Mouse (Mus musculus) right cerebral cortex, adult 18-20 months (tissue): ENCODE data around the gene Itga1.
A peak's percentile ranks its signal among the peaks of the same experiment; 100 is the strongest.

Experiments used
- DNase-seq: peaks from one replicate; pipeline ENCODE4 v3.0.0; 2022; ENCODE audit warnings: mixed read lengths

The Itga1 gene

DNA sequence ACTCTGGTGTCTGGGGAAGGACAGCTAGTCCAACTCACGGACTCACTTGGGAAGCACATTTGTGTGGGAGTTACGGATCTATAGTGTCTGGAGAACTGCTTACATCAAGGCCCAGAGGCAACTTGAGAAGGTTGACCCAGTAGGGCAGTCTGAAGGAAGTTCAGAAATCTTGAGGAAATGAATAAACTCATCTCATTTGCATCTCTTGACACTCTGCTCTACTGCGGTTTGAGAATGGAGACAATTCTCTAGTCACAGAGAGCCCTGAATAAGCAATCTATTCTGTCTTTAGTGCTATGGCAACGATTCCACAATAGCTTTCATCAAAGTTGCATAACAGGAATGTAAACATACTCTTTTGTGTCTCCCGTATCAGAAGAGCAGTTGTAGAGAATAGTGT, 4.8 kb downstream of the Itga1 start:
- no peak for DNase-seq

DNA sequence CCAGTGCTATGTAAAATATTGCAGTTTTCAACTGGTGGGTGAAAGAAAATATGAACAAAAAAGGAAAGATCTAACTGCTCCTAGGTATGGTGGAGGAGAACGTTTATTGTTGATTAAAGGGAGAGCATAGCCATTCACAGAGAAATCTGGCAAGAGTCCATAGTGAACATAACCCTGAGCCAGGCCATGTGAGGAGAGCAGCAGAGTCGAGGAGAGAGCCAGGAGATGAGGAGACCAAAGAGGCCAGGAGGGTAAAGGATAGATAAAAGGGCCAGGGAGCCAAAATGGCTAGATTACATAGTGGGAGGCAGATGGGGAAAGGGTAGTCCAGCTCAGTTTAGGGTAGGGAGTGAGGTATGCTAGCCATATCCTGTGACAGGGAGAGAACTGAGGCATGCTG, 5.5 kb downstream of the Itga1 start:
- no peak for DNase-seq

DNA sequence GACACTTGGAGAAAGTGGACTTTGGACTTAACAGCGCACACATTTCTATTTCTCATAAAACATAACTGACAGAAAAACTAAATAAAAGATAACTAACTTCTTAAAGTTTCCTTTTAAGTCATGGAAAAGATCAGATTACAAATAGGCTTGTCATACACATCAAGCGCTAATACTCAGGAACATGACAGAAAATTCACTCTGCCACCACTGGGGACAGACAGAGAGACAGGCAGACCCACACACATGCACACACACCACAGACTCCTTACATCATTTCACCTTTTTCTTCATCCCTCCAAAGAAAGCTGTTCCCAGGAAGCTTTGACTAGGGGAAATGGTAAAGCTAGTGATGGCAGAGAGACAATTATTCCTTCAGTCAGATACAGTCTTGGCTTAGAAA, 6.4 kb downstream of the Itga1 start:
- DNase-seq = no peak

DNA sequence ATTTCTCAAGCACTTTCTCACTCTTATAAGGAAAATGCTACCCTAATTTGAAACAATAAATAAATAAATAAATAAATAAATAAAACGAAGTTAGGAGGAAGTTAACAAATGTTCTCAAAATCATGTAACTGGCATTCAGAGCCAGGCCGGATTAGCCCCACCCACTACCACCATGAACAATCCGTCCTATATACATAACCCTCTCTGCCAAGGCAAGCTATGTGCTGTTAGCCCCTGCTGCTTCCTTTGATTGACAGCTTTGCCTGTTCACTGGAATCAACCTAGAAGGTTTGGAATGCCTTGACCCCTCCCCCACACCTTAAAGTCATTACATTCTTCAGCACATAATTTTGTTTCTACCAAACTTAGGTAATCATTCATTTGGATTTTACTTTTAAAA, 10.3 kb downstream of the Itga1 start:
- DNase-seq = no peak

DNA sequence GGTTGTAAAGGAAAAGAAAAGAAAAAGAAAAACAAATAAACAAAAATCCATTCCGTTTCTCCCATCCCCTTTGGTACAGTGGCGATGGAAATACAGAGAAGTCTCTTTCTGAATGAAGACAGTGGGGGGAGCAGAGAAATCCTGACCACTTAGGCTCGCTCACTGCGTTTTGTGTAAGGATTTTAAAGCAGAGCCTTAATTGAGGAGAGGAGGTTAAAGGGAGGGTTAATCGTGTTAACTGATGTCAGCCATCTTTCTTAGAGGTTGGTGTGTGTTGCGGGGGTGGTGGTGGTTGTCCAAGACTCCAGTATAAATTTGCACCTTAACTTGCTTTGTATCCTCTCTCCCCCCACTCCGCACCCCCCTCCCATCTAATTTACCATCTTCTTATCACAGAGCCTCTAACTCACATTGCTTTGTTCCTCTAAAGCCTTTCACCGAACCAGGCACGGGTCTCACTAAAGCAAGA, 10.8 kb downstream of the Itga1 start:
- DNase-seq = no peak

DNA sequence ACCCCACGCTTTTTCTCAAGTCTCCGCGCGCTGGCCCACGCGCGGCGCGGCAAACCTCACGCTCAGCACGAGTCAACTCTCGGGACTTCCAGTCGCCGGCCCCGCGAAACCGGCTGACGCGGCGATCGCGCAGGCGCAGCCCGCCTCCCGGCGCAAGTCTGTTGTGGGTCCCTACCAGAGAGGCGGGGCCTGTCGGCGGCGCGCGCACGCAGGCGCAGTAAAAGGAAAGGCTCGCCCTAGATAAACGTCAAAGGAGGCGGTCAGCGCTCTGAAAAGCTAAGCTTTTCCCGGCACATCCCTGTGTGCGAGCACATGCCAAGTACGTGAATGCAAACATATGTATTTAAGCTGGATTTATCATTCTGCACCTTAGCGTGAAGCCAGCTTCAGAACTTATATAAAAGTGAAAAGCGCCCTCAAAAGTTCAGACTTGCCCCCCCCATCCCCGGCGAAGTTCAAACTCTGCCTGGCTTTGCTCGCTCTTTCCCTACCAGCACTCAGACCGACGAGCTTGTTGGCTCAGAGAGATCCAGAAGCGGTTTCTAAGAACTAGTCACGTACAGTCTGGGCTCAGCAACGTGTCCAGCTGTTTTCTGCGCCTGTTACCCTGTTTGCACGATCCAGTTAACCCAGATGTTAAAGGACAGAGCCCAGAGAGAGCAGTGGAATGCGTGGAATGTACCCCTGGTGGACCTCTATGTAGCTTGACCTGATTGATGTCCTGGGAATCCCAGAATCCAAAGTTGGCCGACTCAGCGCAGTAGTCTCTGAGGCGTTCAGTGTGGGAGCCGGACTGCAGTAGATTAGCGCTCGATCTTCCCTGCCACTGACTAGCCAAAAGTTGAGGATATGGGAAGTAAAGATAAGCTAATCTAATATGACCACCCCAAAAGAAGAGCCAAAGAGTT, 11.4 kb downstream of the Itga1 start, which contains the start of gene Pelo:
Pelo (minus strand) TSS at position 118 of the 908 bp plus-strand sequence.
- DNase-seq = peak; percentile 97

DNA sequence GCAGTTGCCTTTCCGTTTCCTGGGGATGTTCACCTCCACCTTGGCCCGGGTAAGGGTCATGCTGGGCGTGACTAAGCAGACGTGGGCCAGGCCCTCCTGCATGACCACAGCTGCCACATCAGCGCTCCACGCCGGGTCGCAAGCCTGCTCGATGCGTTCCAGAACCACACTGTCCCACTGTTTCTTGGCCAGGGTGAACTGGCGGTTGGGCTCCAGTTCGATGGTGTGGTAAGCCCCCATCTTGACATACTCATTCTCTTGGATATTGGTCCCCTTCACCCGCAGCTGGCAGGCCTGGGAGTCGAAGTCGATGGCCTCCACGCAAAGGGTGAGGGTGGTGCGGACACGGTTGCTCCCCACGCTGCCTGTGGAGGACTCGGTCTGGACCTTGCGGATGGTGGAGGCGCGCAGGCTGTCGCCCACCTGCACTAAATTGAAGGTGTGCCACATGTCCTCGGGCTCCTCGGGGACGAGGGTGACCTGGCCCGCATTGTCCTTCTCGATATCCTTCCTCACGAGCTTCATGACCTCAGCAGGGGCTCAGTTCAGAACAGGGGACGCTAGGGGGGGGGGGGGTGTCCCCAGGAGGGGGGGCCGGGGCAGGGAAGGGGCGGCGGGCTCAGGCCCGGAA, 12.3 kb downstream of the Itga1 start:
- DNase-seq = no peak

DNA sequence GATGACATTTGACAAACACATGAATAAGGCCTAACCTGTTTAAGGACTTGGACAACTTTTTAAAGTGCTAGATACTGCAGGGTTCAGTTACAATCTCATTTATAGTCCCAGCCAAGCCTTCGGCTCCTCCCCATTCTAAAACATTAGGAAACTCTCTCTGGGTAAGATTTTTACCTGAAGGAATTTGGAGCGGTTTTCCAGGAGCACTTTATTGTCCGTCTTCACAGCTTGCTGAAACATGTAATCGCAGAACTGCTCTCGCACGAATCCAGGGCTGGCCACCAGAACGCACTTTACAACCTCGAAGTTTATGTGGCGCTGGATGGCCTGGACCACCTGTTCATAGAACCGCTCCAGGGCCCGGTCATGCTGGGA, 12.8 kb downstream of the Itga1 start:
- no peak for DNase-seq

DNA sequence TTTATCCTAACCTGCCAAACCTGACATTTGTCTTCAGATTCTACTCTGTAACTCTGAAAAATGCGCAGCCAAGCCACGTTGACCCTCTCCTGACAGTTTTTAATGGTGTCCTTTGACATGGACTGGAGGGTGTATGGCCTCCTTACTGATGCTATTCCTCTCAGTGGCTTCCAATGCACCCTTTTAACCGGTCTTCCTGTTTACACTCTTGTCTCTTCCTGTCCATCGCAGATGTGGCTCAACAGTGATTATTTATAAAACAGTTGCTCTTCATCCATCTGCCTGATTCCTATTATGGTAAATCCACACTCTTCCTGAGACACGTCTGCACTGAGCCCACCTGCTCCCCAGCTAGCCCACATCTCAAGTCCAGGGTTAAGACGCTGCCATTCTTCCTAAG, 15.8 kb downstream of the Itga1 start:
- DNase-seq = no peak

DNA sequence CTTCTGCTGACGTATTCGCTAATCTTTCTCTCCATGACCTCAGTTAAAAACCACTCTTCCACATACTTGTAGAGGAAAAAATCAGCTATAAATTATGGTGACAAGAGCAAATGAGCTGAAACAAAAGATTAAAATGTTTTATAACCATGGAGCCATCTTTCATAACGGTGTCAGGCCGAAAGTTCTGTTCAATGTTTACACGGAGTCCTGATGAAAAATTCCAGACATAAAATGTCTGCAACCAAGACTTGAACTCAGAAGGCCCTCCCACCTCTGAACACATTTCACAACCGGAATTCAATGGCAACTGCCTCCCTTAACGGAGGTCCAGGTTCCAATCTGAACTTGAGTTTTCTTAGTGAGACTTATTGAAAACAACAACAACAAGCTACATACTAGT, 19.4 kb downstream of the Itga1 start:
- no peak for DNase-seq

DNA sequence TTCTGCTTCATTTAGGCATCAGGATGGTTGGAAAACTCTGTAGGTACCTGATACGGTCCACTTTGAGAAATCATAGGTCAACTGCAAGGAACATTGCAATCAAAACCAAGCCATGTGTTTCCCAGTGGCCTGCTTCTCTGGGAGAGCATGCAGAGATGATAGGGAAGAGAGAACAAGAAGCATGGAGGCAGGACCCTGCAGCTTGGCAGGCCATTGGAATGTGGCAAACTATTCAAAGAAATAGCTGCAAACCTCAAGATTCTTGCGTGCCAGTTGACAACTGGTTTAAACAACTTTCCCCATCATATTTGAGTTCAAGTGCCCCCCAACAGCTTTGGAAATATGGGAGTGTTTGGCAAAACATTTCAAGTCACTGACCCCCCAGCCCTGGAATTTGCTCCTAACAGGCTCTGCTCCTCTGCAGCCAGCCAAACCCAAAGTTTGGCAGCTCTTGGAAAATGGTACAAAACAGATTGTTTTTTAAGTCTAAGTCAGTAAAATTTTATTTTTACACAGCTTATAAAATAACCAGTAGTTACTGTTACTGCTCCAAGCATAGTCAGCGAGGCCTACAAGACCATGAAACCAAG, 21.7 kb downstream of the Itga1 start:
- no peak for DNase-seq

DNA sequence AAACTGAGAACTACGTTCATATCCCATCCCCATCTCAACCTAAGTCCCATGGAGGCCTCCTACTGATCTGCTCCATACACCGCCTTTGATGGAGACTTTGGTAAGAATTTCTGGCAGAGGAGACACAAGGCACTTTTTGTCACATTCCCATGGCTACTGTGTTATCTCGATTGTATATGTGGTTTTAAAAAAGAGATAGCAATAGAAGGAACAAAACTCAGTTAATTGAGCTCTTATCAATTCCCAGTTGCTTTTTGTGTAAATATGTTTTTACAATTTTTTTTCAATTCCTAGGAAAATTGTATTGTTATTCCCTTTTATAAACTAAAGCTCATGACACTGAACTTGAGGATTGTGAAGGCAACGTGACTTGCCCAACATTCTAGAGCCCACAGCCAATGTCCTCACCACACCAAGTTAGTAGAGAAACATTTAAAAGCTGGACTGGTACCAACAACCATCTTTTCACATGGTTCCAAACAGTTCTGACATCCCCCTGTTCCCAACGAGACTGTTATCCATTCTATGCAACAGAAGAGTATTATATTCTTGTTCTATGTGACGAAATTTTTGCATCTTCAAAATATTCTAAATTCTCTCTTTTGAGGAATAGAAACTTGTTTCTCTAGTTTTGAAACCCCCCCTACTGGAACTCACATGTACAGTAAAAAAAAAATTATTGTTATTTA, 22.6 kb downstream of the Itga1 start:
- no peak for DNase-seq

DNA sequence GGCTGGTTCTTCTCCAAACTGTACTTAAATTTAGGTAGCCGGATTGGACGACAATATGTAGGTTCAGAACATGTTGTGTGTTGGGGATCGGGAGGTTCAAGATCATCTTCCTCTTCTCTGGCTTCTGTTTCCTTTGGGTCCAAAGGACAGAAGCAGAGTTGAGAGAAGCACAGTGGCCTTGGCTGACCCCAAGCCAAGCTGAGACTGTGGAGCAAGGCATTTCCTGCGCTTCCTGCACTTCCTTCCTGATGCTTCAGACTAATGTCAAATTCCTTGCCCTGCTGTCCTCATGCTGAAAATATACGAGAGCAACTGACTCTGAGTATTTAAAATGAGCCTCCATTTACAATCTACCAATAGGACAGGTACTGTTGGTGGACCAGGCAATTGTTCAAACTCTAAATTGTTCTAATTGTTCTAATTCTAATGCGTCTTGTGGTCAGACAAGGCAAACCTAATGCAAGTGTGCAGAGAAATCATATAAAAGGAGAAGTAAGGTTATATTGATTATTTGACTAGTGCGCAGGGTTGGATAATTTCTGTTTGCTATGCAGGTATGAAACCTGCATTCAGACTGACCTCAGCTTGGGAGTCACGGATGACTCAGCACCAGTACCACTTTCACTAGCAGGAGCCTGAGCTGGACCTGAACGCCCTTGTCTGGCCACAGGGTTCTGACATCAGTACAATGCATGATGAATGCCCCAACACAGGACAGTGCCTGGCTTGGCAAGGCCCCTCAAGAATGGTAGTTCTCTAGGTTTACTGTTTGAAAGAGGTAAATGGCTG, 24.2 kb downstream of the Itga1 start:
- no peak for DNase-seq

DNA sequence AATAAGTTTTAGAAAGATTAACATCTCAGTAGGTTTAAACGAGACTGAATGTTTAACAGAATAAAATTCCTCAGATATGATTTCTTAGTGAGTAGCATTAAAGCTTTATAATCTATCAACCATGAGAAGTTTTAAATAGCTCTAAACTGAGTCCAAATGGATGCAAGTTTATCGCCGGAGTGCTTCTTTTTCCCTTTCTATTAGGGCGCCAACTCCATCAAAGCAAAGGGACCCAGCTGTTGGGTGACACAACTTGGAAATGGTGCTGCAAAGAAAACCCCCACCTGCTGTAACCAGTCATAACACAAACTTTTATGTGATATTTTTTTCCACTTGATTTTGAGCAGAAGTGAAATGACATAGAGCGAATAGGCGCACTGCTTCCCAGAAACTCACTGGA, 29.4 kb downstream of the Itga1 start:
- no peak for DNase-seq

DNA sequence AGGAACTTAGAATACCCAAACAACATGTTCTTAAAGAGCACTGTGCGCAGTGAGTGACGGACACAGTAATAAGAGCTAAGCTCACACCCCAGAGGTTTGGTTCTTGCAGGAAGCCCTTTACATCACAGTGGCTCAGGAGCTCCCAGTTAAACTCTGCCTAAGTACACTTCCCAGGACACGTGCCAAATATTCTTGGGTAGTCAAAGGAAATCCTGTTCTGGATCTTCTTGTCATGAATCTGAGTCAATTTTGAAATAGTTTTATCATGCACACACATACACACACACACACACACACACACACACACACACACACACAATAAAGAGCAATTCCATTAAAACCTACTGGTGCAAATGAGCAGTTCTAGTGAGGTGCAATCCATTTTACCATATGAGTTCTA, 30.3 kb downstream of the Itga1 start:
- no peak for DNase-seq

DNA sequence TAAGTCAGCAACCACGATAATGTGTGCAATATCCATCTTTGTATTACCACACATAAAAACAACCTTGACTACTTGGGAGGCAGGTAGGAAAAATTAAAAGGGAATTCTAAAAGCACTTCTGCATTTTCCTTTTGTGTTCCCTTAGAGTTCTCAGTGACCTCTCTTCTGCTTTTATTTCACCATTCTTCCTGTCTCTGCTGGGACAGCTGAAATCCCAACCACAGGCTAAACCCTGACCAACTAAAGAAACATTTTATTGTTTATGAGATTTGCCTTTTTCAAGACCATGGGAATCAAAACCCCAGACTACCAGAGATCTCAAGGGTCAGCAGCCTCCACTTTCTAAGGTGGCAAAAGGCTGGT, 33.8 kb downstream of the Itga1 start:
- no peak for DNase-seq

DNA sequence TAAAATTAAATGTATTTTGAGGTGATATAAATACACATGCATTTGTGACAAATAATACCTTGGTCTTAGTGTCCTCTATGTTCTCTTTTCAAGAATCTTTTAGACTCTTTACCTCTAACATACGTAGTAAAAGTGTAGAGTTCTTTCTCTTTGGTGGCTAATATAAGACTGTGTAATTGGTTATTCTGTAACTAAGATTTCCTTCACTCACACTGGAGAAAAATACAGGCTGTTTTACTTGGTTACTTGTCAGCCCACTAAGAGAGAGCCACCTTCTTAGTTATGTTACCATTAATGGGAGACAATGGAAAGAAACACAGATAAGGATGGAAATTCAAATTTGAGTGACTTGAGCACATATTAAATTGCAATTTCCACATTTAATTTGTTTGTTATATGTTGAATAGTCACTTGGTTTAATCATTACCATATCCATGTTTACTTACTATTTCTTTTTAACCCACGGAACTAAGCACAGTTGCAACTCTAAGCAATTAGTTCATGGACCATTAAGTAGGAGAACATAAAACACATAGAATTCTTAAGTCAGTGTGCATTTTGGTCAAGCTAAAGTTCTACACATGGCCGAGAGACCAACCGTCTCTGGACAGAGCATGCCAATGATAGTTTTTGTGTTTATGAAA, 34.3 kb downstream of the Itga1 start:
- DNase-seq = no peak

DNA sequence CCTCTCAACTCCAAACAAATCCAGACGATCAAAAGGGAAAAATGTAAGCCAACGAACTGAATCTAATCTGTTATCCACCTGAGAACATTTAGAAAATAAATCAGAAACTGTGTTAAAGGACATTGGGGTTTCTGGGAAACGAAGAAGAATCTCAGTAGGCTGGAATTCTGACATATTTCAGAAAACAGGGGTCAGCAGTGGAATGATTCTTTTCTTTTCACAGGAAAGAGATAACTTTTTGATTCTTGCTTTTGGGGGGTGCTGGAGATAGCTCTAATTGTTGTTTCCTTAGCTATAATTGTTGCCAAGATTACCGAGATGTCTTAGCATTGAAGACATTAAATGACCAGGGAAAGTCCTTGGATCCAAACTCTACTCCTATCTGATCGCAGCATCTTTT, 44.2 kb downstream of the Itga1 start:
- DNase-seq = no peak

DNA sequence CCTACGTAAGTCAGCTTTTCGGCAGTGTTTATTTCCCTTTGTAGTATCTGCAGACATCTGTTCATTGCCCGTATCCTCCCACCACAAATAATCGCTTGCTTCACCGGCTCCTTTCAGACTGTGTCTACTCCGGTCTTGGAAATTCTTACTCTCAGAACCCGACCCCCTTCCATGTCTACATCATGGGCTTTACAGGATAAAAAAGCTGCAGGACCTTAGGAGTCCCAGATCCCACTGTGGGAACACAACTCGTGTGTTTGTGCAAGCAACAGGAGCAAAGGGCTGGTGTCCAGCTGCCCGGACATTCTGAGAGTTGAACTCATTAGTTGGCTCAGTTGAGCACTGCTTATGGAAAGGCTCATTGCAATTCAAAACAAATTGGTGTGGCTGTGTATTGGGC, 47.0 kb downstream of the Itga1 start:
- no peak for DNase-seq

DNA sequence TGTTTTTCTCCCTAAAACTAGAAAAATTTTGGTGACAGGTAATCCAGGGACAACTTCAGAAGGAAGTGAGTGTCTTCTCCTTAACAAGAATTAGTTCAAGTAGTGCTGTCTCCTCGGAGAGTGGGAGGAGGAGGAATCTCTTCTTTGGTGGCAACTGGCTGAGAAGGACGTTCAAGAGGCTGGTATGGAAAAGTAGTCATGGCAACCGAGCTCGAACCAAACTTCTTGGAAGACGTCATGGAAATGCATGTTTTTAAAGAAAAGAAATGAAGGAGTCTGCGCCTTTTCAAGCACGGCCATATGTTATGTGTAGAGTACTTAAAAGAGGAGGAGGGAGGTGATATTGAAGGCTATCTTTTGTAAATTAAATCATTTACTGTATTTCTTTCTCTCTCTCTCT, 49.2 kb downstream of the Itga1 start:
- DNase-seq = peak; percentile 63

DNA sequence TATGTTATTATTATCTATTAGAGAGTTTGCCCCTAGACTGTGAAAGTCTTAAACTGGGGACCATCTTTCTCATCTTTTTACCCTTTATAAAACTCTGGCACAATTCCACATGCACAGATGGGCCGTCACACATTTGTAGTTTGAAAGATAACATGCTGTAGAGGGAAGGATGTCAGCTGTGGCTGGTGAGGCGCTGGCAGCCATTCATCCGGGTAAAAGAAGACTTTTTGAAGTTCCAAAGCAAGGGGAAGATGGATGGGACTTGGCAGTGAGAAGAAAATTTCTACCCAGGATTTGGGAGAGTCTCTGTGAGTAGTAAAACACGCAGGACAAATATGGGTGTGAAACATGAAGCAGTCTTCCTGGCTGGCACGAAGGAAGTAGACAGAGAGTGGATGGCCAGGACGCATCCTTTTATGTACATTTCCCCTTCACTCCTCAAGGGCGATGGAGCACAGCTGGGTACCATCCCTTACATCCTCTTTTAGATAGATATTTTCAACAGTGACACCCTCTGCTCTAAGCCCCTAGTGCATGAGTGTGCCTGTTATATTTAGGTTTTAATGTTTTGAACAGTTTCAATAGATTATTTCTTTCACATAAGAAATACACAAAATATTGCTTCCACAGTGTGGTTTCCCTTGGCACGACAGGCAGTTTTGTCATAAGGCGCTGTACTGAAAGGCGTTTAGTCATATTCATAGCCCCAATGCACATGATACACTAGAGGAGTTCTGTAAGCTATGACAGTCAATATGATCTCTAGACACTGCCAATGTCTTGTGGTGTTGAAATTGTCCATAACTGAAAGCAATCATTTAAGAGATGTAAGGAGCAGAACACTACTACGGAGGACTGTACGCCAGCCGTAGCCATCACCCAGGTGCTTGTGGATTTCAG, 50.9 kb downstream of the Itga1 start:
- DNase-seq = no peak
